Mouse (Mus musculus) lung, adult 2 months (tissue): ENCODE data around the gene Ctps. TPM values are rescaled to one million over a fixed set of nuclear protein-coding genes. Genes with fewer than 3 reads are reported as not detected.

Experiments
- DNase-seq: peaks from one replicate; pipeline ENCODE4 v3.0.0; 2022
- H3K4me1 ChIP-seq: fragments of 200-500 bp; 2 replicates; pipeline ENCODE4 v1.6.1; 2011; ENCODE audit warnings: low read length; ENCODE audit not compliant: control insufficient read depth, insufficient read depth
- H3K4me3 ChIP-seq: fragments of 200-500 bp; replicated peaks from 2 replicates; pipeline ENCODE3; 2011; ENCODE audit warnings: low read depth, mild to moderate bottlenecking, control low read depth, low read length; ENCODE audit errors: extremely low read depth
- CTCF ChIP-seq: fragments of 200-500 bp; IDR thresholded peaks from 2 replicates; pipeline ENCODE4 v1.5.1; 2011; ENCODE audit warnings: mild to moderate bottlenecking, low read length, control low read depth; ENCODE audit not compliant: insufficient read depth
- POLR2A ChIP-seq: fragments of 200-500 bp; IDR thresholded peaks from 2 replicates; pipeline ENCODE4 v1.6.1; 2011; ENCODE audit warnings: low read depth, mild to moderate bottlenecking, control low read depth, low read length, borderline replicate concordance; ENCODE audit errors: extremely low read depth
- WGBS: fragments of 180-500 bp; shearing (Covaris S2); methylation state at CpG from one replicate; pipeline ENCODE4 v1.1.7; 2018; 5-methylcytosine and 5-hydroxymethylcytosine counted together
- polyA plus RNA-seq: library from polyadenylated mRNA; depleted of rRNA; stranded (reverse); fragments of >200 nt; gene quantifications from 2 replicates; pipeline ENCODE4 v1.2.3, GENCODE M21; 2012; rRNA removed

Ctps gene
- polyA plus RNA-seq, 1 experiment = 10.2 TPM

- no peak for DNase-seq
- 84% methylated on average over 3 of the region's 3 CpGs for WGBS
- H3K4me3 ChIP-seq = no peak overlapping the region
- no peaks in the 10 kb centered on the region for H3K4me1 ChIP-seq
- TF ChIP-seq POLR2A = no peak
- no peak for TF ChIP-seq CTCF
Measured at GRCm38 (mm10) chr4:120523092-120523491, 47.0 kb downstream of the Ctps start.

- H3K4me1 ChIP-seq = no peaks in the 10 kb centered on the region
- no peak overlapping the region for H3K4me3 ChIP-seq
- no peak for DNase-seq
- TF ChIP-seq CTCF (no peak), POLR2A (no peak)
- WGBS = 90% methylated on average over 4 of the region's 4 CpGs
Measured at GRCm38 (mm10) chr4:120522351-120522750, 47.7 kb downstream of the Ctps start.

- Histone ChIP-seq H3K4me3 (no peak overlapping the region), H3K4me1 (no peaks in the 10 kb centered on the region)
- DNase-seq = no peak
- 90% methylated on average over 5 of the region's 5 CpGs for WGBS
- TF ChIP-seq POLR2A (no peak), CTCF (no peak)
Measured at GRCm38 (mm10) chr4:120521761-120522160, 48.3 kb downstream of the Ctps start.

GRCm38 (mm10) chr4:120517335-120517734, 52.7 kb downstream of the Ctps start:
- WGBS = 65% methylated on average over 4 of the region's 4 CpGs
- TF ChIP-seq CTCF = no peak
- TF ChIP-seq POLR2A = no peak
- peak; percentile 44 for DNase-seq
- Histone ChIP-seq H3K4me1 (no peaks in the 10 kb centered on the region), H3K4me3 (no peak overlapping the region)

- H3K4me3 ChIP-seq = no peak overlapping the region
- no peaks in the 10 kb centered on the region for H3K4me1 ChIP-seq
- WGBS = 80% methylated on average over 7 of the region's 7 CpGs
- TF ChIP-seq POLR2A (no peak), CTCF (no peak)
- DNase-seq = no peak
Measured at GRCm38 (mm10) chr4:120516907-120517306, 53.2 kb downstream of the Ctps start.

GRCm38 (mm10) chr4:120516491-120516890, 53.6 kb downstream of the Ctps start:
- TF ChIP-seq CTCF = no peak
- no peak for TF ChIP-seq POLR2A
- Histone ChIP-seq H3K4me1 (no peaks in the 10 kb centered on the region), H3K4me3 (no peak overlapping the region)
- DNase-seq = peak; percentile 29
- 73% methylated on average over 7 of the region's 7 CpGs for WGBS

- TF ChIP-seq POLR2A = no peak
- no peak for TF ChIP-seq CTCF
- Histone ChIP-seq H3K4me3 (no peak overlapping the region), H3K4me1 (no peaks in the 10 kb centered on the region)
- WGBS = 97% methylated on average over 2 of the region's 2 CpGs
- no peak for DNase-seq
Measured at GRCm38 (mm10) chr4:120514366-120514765, 55.7 kb downstream of the Ctps start.

GRCm38 (mm10) chr4:120511203-120511602, 58.9 kb downstream of the Ctps start:
- Histone ChIP-seq H3K4me3 (no peak overlapping the region), H3K4me1 (no peaks in the 10 kb centered on the region)
- 96% methylated on average over 4 of the region's 4 CpGs for WGBS
- no peak for TF ChIP-seq CTCF
- no peak for TF ChIP-seq POLR2A
- DNase-seq = no peak

- 90% methylated on average over 1 of the region's 1 CpGs for WGBS
Measured at GRCm38 (mm10) chr4:120506955-120507354, 63.1 kb downstream of the Ctps start.

More at GRCm38 (mm10) chr4:120506955-120507354, 63.1 kb downstream of the Ctps start:
- Histone ChIP-seq H3K4me1 (no peaks in the 10 kb centered on the region), H3K4me3 (no peak overlapping the region)
- TF ChIP-seq POLR2A = no peak
- no peak for TF ChIP-seq CTCF
- DNase-seq = no peak

Other genes with a start within 250 kb of the Ctps start
- 29.5 and 36.9 TPM in 2 replicates for gene Scmh1, start 165.0 kb downstream of the Ctps start, polyA plus RNA-seq
- 0.12 and 0.26 TPM in 2 replicates for gene Slfnl1, start 38.0 kb downstream of the Ctps start, polyA plus RNA-seq
- gene Gm8439, start 18.5 kb upstream of the Ctps start, polyA plus RNA-seq = not detected in 2 replicates
- gene Cited4, start 96.3 kb upstream of the Ctps start, polyA plus RNA-seq = 5.8 and 9.3 TPM in 2 replicates
- 8.2 and 8.3 TPM in 2 replicates for gene Kcnq4, start 178.3 kb upstream of the Ctps start, polyA plus RNA-seq